Mouse (Mus musculus): Measurements from ENCODE around the gene Ikbkg.

GRCm38 (mm10) chrX:74429290-74429821 is 36.3 kb downstream of the Ikbkg start:
- no peak for TF ChIP-seq EP300 (IDR thresholded peaks at IDR 0.05; ENCODE audit: insufficient read depth, low read depth, low read length)
- peak; percentile 64; the same call in 1 of the 2 replicates for TF ChIP-seq POLR2A (IDR thresholded peaks at IDR 0.05; ENCODE audit: insufficient read depth, low read depth, low read length)
